Mouse (Mus musculus) myocyte (in vitro differentiated cells): ENCODE results near the gene Gldc. TPM values are rescaled to one million over a fixed set of nuclear protein-coding genes. Genes with fewer than 3 reads are reported as not detected.

Source experiments
- H3K27me3 ChIP-seq: one replicate; pipeline ENCODE4 v1.6.1; 2011; ENCODE audit not compliant: control insufficient read depth, insufficient read depth, insufficient read length
- H3K36me3 ChIP-seq: one replicate; pipeline ENCODE4 v1.6.1; 2011; ENCODE audit not compliant: control insufficient read depth, insufficient read depth
- H3K4me2 ChIP-seq: one replicate; pipeline ENCODE4 v1.6.1; 2011; ENCODE audit warnings: low read depth, control low read depth
- H3K4me3 ChIP-seq: one replicate; pipeline ENCODE4 v1.5.1; 2011; ENCODE audit warnings: mild to moderate bottlenecking, control low read depth, moderate library complexity
- H3K79me2 ChIP-seq: one replicate; pipeline ENCODE4 v1.6.1; 2011; ENCODE audit not compliant: control insufficient read depth, insufficient read depth
- H3ac ChIP-seq: one replicate; pipeline ENCODE4 v1.6.1; 2011; ENCODE audit not compliant: control insufficient read depth, insufficient read length
- CEBPB ChIP-seq: IDR thresholded peaks from 2 replicates; pipeline ENCODE4 v1.6.1; 2011; ENCODE audit warnings: mild to moderate bottlenecking, moderate library complexity; ENCODE audit not compliant: poor library complexity, insufficient read depth, severe bottlenecking
- E2F4 ChIP-seq: IDR thresholded peaks from one replicate; pipeline ENCODE4 v1.6.1; 2011; ENCODE audit warnings: mild to moderate bottlenecking, control low read depth, moderate library complexity; ENCODE audit not compliant: insufficient read depth
- MAX ChIP-seq: IDR thresholded peaks from one replicate; pipeline ENCODE4 v1.6.1; 2011; ENCODE audit warnings: low read depth, mild to moderate bottlenecking, control low read depth
- MYOD1 ChIP-seq, 3 experiments: IDR thresholded peaks; one replicate each; pipeline ENCODE4 v1.6.1; 2011; ENCODE audit warnings: control low read depth in 2 of 3, low read depth in 2 of 3, mild to moderate bottlenecking in 2 of 3, moderate library complexity in 1 of 3; ENCODE audit not compliant: insufficient read length in 2 of 3, control insufficient read depth in 1 of 3
- MYOG ChIP-seq, 3 experiments: IDR thresholded peaks; one replicate each; pipeline ENCODE4 v1.6.1; 2011; ENCODE audit warnings: control low read depth in 2 of 3, low read depth in 2 of 3, mild to moderate bottlenecking in 2 of 3; ENCODE audit not compliant: insufficient read length in 2 of 3, control insufficient read depth in 1 of 3, insufficient read depth in 1 of 3
- POLR2A ChIP-seq: IDR thresholded peaks from one replicate; pipeline ENCODE4 v1.6.1; 2011; ENCODE audit warnings: low read depth, mild to moderate bottlenecking, control low read depth, moderate library complexity; ENCODE audit not compliant: insufficient read length
- POLR2AphosphoS2 ChIP-seq: IDR thresholded peaks from one replicate; pipeline ENCODE4 v1.6.1; 2011; ENCODE audit warnings: low read depth, control low read depth; ENCODE audit not compliant: insufficient read length
- REST ChIP-seq: IDR thresholded peaks from one replicate; pipeline ENCODE4 v1.6.1; 2011; ENCODE audit warnings: mild to moderate bottlenecking, control low read depth, moderate library complexity; ENCODE audit not compliant: insufficient read depth, insufficient read length
- SRF ChIP-seq: IDR thresholded peaks from one replicate; pipeline ENCODE4 v1.6.1; 2011; ENCODE audit warnings: low read depth; ENCODE audit not compliant: control insufficient read depth, insufficient read length
- TCF12 ChIP-seq: IDR thresholded peaks from one replicate; pipeline ENCODE4 v1.6.1; 2011; ENCODE audit warnings: mild to moderate bottlenecking, control low read depth; ENCODE audit not compliant: poor library complexity, insufficient read depth, severe bottlenecking
- TCF3 ChIP-seq: IDR thresholded peaks from one replicate; pipeline ENCODE4 v1.6.1; 2011; ENCODE audit warnings: low read depth, control low read depth; ENCODE audit not compliant: insufficient read length
- USF1 ChIP-seq: IDR thresholded peaks from one replicate; pipeline ENCODE4 v1.6.1; 2011; ENCODE audit warnings: low read depth, mild to moderate bottlenecking, control low read depth, moderate library complexity
- polyA plus RNA-seq: library from polyadenylated mRNA; unstranded; fragments of >200 nt; fragmentation: generic; extraction: Trizol; gene quantifications from one replicate; pipeline ENCODE4 v1.2.1, GENCODE M21; 2012; ENCODE audit warnings: missing spikeins

The Gldc gene
- polyA plus RNA-seq, 1 experiment, result 1.1 TPM

- no peak overlapping the region for H3K4me3 ChIP-seq
- no peaks in the 10 kb centered on the region for H3K36me3 ChIP-seq
- H3K27me3 ChIP-seq, result peaks cover 17% of the 10 kb centered on the region
- H3ac ChIP-seq, result no peak overlapping the region
- TF ChIP-seq POLR2A, result no peak
- no peak for TF ChIP-seq REST
- no peak overlapping the region for H3K4me2 ChIP-seq
- H3K79me2 ChIP-seq, result no peaks in the 10 kb centered on the region
Measured at GRCm38 (mm10) chr19:30170319-30170718, 4.9 kb downstream of the Gldc start.

DNA sequence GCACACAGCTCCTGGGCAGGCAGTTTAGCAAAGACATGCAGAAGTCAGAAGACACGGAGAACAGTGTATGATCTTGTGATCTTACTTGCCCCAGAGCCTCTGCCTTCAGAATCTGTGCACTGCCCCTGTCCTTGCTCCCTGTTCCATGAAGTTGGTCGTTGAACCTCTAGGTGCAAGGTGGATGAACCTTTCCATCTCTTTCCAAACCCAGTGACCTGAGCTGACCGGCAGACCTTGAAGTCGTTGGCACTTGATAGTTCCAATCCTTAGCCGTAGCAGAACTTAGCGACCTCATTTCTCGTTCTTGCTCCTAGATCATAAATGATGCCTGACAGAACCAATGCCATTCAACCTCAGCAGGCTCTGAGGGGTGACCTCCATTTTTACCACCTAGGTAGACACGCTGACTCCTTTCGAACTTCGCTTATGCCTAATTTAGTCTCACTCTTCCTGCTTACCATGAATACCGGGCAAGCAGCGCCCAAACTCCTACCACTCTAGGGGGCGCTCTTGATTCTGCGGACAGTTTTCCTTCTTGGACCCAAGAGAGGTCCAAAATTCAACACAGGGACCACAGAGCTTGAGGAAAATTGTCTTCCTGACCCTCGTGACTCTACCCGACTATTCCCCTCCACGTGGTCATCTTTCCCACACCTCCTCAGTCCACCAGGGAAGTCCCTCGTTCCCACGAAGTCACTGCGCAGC lies 8.3 kb downstream of the Gldc start:
- H3K4me2 ChIP-seq, result no peak overlapping the region
- no peak overlapping the region for H3ac ChIP-seq
- no peak overlapping the region for H3K4me3 ChIP-seq
- no peak for TF ChIP-seq E2F4
- TF ChIP-seq MYOG (IDR thresholded peaks at IDR 0.05; ENCODE audit: control insufficient read depth in 1 of 3, insufficient read depth in 1 of 3, insufficient read length in 2 of 3, low read depth in 2 of 3), result no peak
- no peak for TF ChIP-seq REST
- no peak for TF ChIP-seq SRF
- TF ChIP-seq POLR2AphosphoS2, result no peak
- TF ChIP-seq MAX, result no peak
- TF ChIP-seq TCF12, result no peak
- no peak for TF ChIP-seq POLR2A
- TF ChIP-seq TCF3, result no peak
- no peak for TF ChIP-seq CEBPB
- TF ChIP-seq MYOD1 (IDR thresholded peaks at IDR 0.05; ENCODE audit: control insufficient read depth in 1 of 3, insufficient read length in 2 of 3, low read depth in 2 of 3), result no peak
- no peak for TF ChIP-seq USF1
- H3K79me2 ChIP-seq, result no peaks in the 10 kb centered on the region
- H3K36me3 ChIP-seq, result no peaks in the 10 kb centered on the region
- peaks cover 14% of the 10 kb centered on the region for H3K27me3 ChIP-seq

DNA sequence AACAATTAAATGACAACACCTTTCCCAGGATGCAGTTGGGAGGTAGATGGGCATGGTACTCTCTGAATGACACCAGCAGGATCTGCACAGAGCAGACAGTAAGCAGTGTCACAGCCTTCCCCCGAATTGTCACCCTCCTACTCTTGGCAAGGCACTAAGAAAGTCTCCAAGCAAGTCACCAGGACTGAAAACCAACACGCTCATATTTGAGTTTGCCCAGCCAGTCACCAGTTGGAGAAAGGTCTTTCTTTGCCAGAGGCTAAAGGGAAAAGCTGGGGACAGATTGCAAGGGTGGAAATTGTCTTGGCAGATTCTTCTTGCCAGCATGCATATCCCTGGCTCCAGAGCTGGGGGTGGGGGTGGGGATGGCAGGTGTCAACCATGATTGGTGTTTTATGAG lies 11.0 kb downstream of the Gldc start:
- Histone ChIP-seq H3K4me2 (no peak overlapping the region), H3K36me3 (no peaks in the 10 kb centered on the region), H3K79me2 (no peaks in the 10 kb centered on the region), H3K4me3 (no peak overlapping the region), H3K27me3 (peaks cover 14% of the 10 kb centered on the region), H3ac (no peak overlapping the region)
- no peak for TF ChIP-seq REST

- Histone ChIP-seq H3ac (no peak overlapping the region), H3K4me3 (no peak overlapping the region), H3K27me3 (peaks cover 14% of the 10 kb centered on the region), H3K36me3 (no peaks in the 10 kb centered on the region), H3K79me2 (no peaks in the 10 kb centered on the region), H3K4me2 (no peak overlapping the region)
- TF ChIP-seq E2F4, result no peak
- no peak for TF ChIP-seq POLR2A
- TF ChIP-seq MAX, result no peak
- TF ChIP-seq POLR2AphosphoS2, result no peak
- no peak for TF ChIP-seq USF1
- TF ChIP-seq SRF, result no peak
- no peak for TF ChIP-seq MYOD1 (IDR thresholded peaks at IDR 0.05; ENCODE audit: control insufficient read depth in 1 of 3, insufficient read length in 2 of 3, low read depth in 2 of 3)
- no peak for TF ChIP-seq TCF12
- TF ChIP-seq MYOG (IDR thresholded peaks at IDR 0.05; ENCODE audit: control insufficient read depth in 1 of 3, insufficient read depth in 1 of 3, insufficient read length in 2 of 3, low read depth in 2 of 3), result no peak
- TF ChIP-seq CEBPB, result no peak
- no peak for TF ChIP-seq REST
- TF ChIP-seq TCF3, result no peak
Measured at GRCm38 (mm10) chr19:30162808-30163207, 12.4 kb downstream of the Gldc start.

- H3K36me3 ChIP-seq, result no peaks in the 10 kb centered on the region
- TF ChIP-seq USF1 (no peak), E2F4 (no peak), MAX (no peak), CEBPB (no peak), POLR2A (no peak), MYOD1 (IDR thresholded peaks at IDR 0.05; ENCODE audit: control insufficient read depth in 1 of 3, insufficient read length in 2 of 3, low read depth in 2 of 3) (no peak), TCF3 (no peak), SRF (no peak), TCF12 (no peak), REST (no peak), POLR2AphosphoS2 (no peak), MYOG (IDR thresholded peaks at IDR 0.05; ENCODE audit: control insufficient read depth in 1 of 3, insufficient read depth in 1 of 3, insufficient read length in 2 of 3, low read depth in 2 of 3) (no peak)
- no peaks in the 10 kb centered on the region for H3K79me2 ChIP-seq
- H3K4me2 ChIP-seq, result no peak overlapping the region
- no peak overlapping the region for H3K4me3 ChIP-seq
- H3K27me3 ChIP-seq, result peaks cover 1% of the 10 kb centered on the region
- H3ac ChIP-seq, result no peak overlapping the region
Measured at GRCm38 (mm10) chr19:30160021-30160420, 15.2 kb downstream of the Gldc start.
